Mouse (Mus musculus): ENCODE data around the gene Prkag1. TPM values are rescaled to one million over a fixed set of nuclear protein-coding genes. Genes with fewer than 3 reads are reported as not detected.
A peak's percentile ranks its signal among the peaks of the same experiment; 100 is the strongest.

The Prkag1 gene
- total RNA-seq, 2 experiments from 2014 or later, result 35.8 to 36.6 TPM

DNA sequence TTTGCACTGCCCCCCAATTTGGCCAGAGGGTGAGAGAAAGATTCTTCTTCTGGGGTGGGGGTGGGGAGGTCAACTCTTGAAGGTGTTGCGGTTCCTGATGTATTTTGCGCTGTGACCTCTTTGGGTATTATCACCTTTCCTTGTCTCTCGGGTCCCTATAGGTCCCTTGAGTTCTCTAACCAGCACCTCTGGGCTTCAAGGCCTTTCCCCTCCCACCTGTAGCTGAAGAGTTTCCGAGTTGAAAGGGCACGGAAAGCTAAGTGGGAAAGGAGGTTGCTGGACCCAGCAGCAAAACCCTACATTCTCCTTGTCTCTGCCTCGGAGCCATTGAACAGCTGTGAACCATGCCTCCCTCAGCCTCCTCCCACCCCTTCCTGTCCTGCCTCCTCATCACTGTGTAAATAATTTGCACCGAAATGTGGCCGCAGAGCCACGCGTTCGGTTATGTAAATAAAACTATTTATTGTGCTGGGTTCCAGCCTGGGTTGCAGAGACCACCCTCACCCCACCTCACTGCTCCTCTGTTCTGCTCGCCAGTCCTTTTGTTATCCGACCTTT is 38.1 kb downstream of the Prkag1 start:
- DNase-seq, result no peak

DNA sequence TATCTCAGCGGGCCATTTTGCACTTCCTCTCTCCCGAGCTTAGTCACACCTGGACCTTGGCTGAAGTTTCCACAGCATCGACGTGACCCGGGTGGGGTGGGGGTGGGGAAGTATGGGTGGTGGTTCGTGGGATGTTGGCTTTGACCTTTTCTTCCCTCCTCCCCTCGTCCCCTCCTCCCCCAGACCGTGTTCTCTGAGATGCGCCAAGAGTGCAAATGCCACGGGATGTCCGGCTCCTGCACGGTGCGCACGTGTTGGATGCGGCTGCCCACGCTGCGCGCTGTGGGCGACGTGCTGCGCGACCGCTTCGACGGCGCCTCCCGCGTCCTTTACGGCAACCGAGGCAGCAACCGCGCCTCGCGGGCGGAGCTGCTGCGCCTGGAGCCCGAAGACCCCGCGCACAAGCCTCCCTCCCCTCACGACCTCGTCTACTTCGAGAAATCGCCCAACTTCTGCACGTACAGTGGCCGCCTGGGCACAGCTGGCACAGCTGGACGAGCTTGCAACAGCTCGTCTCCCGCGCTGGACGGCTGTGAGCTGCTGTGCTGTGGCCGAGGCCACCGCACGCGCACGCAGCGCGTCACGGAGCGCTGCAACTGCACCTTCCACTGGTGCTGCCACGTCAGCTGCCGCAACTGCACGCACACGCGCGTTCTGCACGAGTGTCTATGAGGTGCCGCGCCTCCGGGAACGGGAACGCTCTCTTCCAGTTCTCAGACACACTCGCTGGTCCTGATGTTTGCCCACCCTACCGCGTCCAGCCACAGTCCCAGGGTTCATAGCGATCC is 38.9 kb downstream of the Prkag1 start:
- no peak for DNase-seq

DNA sequence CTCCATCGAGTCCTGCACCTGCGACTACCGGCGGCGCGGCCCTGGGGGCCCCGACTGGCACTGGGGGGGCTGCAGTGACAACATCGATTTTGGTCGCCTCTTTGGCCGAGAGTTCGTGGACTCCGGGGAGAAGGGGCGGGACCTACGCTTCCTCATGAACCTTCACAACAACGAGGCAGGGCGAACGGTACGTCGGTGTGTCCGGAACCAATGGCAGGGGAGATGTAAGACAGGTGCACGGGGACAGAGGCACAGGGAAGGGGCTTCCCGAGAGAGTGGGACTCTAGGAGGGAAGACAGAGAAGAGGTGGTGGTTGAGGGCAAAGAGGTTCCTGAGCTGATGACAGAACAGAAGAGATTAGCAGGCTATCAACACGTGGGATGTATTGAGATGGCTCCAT is 39.5 kb downstream of the Prkag1 start:
- DNase-seq, result peak; percentile 18

- DNase-seq, result no peak
Observed at GRCm38 (mm10) chr15:98791221-98791620, 40.1 kb downstream of the Prkag1 start.

- DNase-seq, result peak; percentile 20
Observed at GRCm38 (mm10) chr15:98790761-98791160, 40.6 kb downstream of the Prkag1 start.

- DNase-seq, result peak; percentile 68
Observed at GRCm38 (mm10) chr15:98789661-98790535, 41.4 kb downstream of the Prkag1 start, which contains the start of gene Wnt1. Wnt1 (plus strand) TSS chr15:98789857.

- no peak for DNase-seq
Observed at GRCm38 (mm10) chr15:98788972-98789660, 42.2 kb downstream of the Prkag1 start.

DNA sequence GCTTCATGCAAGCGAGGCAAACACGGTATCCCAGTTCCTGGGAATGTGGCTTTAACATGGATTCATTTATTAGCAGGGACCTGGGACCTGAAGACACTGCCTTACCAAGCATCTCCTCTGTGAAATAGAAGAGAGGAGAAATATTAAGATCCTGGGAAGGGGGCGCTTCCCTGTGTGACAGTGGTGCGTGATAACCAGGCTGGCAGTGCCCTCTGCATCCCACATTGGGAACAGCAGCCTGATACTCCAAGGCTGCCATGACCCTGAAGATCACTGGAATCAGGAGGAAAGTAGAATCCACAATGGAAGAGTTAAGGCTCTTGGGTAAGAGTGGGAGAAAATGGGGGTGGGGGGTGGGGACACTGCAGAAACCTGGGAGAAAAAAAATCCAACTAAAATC is 43.4 kb downstream of the Prkag1 start:
- no peak for DNase-seq

- no peak for DNase-seq
Observed at GRCm38 (mm10) chr15:98785744-98786143, 45.6 kb downstream of the Prkag1 start.

GRCm38 (mm10) chr15:98781166-98781565 is 50.2 kb downstream of the Prkag1 start:
- no peak for DNase-seq

- no peak for DNase-seq
Observed at GRCm38 (mm10) chr15:98780573-98780972, 50.7 kb downstream of the Prkag1 start.

- DNase-seq, result no peak
Observed at GRCm38 (mm10) chr15:98780075-98780474, 51.2 kb downstream of the Prkag1 start.

DNA sequence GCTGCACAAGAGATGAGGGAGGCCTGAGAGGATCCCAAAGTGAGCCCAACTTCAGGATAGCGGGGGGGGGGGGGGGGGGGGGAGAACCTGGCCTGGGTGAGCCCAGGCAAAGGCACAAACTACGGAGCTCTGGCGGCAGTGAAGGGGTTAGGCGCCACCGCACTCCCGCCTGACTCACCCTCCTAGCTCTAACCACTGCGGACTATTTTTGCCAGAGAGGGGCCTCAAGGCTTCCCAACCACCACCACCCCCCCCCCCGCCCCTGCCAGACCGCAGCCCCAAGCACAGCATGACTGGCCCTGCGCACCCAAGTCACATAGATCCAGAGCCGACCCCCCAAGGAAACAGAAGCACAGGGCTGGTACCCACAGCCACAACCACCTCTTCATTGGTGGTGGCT is 52.5 kb downstream of the Prkag1 start:
- no peak for DNase-seq

GRCm38 (mm10) chr15:98778191-98778770 is 53.0 kb downstream of the Prkag1 start:
- no peak for DNase-seq

DNA sequence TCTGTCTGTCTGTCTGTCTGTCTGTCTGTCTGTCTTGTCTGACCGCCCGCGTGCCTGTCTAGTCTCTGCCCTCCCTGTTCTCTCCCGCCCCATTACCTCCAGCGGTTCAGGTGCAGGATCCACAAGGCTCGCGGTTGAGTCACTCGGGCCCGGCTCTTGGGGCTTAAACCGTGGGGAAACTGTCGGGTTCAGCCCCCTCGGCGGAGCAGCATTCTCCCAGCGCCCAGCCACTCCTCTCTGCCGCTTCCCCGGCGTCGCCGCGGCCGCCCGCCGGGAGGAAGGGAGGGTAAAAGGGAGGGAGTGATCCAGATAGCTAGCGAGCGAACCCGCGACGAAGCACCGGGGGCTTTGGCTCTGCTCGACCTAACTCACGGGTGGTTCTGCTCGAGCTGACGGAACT is 53.6 kb downstream of the Prkag1 start, which contains the start of gene Wnt10b:
TSS of gene Wnt10b (minus strand) at position 389 of the 400 bp plus-strand sequence.
- DNase-seq, result no peak

- no peak for DNase-seq
Observed at GRCm38 (mm10) chr15:98777005-98777616, 54.2 kb downstream of the Prkag1 start.

DNA sequence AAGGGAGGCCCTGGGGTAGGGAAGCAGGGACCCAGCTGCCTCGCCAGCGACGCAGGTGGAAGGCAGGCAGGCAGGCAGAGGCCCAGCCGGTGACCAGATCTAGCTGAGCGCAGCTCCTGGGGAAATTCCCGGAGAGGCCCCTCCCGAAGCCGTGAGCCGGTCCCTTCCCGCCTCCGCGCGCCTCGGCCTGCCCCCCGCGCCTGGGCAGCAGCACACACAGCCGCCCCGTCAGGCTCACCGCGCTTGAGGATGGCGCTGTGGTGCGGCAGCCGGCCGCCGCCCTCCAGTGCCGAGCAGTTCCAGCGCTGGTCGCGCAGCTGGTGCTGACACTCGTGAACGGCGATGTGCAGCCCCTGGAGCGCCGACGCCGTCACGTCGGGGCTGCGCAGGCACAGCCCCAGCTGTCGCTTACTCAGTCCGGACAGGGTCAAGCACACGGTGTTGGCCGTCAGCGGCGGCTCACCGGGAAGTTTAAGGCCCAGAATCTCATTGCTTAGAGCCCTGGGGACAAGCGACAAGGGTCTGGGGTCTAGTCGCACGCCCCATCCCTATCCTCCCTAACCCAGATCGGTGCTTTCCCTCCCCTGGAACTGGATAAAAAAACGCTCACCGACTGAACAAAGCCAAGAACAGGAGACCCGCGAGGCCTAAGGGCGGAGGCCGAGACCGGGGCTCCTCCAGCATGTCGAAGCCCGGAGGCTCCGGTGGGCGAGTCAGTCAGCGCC is 54.9 kb downstream of the Prkag1 start:
- no peak for DNase-seq

- no peak for DNase-seq
Observed at GRCm38 (mm10) chr15:98775533-98775932, 55.8 kb downstream of the Prkag1 start.

- DNase-seq, result no peak
Observed at GRCm38 (mm10) chr15:98774096-98774495, 57.2 kb downstream of the Prkag1 start.

- DNase-seq, result no peak
Observed at GRCm38 (mm10) chr15:98772511-98773211, 58.7 kb downstream of the Prkag1 start.

Data from gastrocnemius, postnatal 10 days (tissue).